Mouse (Mus musculus): ENCODE results near the gene Zfp106. TPM values are rescaled to one million over a fixed set of nuclear protein-coding genes. Genes with fewer than 3 reads are reported as not detected.
A peak's percentile ranks its signal among the peaks of the same experiment; 100 is the strongest.

Zfp106 gene
- total and polyA plus RNA-seq, 2 experiments from 2014 or later: 39.8 to 62.3 TPM

- ATAC-seq (ENCODE audit: low FRiP score) (no peak), DNase-seq (ENCODE audit: low spot score) (no peak)
- H3K27me3 ChIP-seq (ENCODE audit: insufficient read depth, low read length): no peaks in the 10 kb centered on the region
- TF ChIP-seq CTCF (IDR thresholded peaks at IDR 0.05): no peak
- H3K4me1 ChIP-seq (ENCODE audit: insufficient read depth, low read length): no peaks in the 10 kb centered on the region
- peaks cover 2% of the 10 kb centered on the region; the same call in 1 of the 2 replicates for H3K36me3 ChIP-seq (ENCODE audit: insufficient read depth, low read length)
- WGBS: 82% methylated on average over 3 of the region's 3 CpGs
- H3K4me2 ChIP-seq (ENCODE audit: low read depth, low read length, poor library complexity, severe bottlenecking): no peak overlapping the region
- no peaks in the 10 kb centered on the region for H3K9me3 ChIP-seq (ENCODE audit: low read length)
- H3K9ac ChIP-seq (replicated peaks; ENCODE audit: low read length, poor library complexity, severe bottlenecking): no peak overlapping the region
- no peak overlapping the region for H3K4me3 ChIP-seq (ENCODE audit: low read depth, low read length)
- no peak overlapping the region for H3K27ac ChIP-seq (ENCODE audit: low read depth, low read length)
These were observed 67.1 kb downstream of the Zfp106 start for GRCm38 (mm10) chr2:120496511-120496910.

- DNase-seq (ENCODE audit: low spot score) (no peak), ATAC-seq (ENCODE audit: low FRiP score) (no peak)
- Histone ChIP-seq H3K27me3 (ENCODE audit: insufficient read depth, low read length) (no peaks in the 10 kb centered on the region), H3K9ac (replicated peaks; ENCODE audit: low read length, poor library complexity, severe bottlenecking) (no peak overlapping the region), H3K9me3 (ENCODE audit: low read length) (no peaks in the 10 kb centered on the region), H3K36me3 (ENCODE audit: insufficient read depth, low read length) (no peaks in the 10 kb centered on the region), H3K27ac (ENCODE audit: low read depth, low read length) (no peak overlapping the region), H3K4me2 (ENCODE audit: low read depth, low read length, poor library complexity, severe bottlenecking) (no peak overlapping the region), H3K4me1 (ENCODE audit: insufficient read depth, low read length) (no peaks in the 10 kb centered on the region), H3K4me3 (ENCODE audit: low read depth, low read length) (no peak overlapping the region)
- 70% methylated on average over 4 of the region's 4 CpGs for WGBS
- no peak for TF ChIP-seq CTCF (IDR thresholded peaks at IDR 0.05)
These were observed 70.4 kb downstream of the Zfp106 start for GRCm38 (mm10) chr2:120493254-120493653.

DNA sequence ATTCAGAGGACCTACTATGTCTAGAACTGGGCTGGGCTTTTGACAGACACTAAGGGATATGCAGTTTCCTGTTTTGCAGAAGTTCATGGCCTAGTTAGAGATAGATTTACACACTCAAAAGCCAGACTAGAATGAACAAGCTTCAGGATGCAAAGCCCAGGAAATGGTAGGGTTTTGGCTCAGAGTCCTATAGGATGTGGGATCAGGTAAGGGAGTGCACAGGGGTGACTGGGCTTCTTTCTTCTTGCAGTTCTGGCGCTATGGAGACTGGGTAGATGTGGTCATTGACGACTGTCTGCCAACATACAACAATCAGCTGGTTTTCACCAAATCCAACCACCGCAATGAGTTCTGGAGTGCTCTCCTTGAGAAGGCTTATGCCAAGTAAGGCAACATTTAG is 79.4 kb downstream of the Zfp106 start:
- ATAC-seq (ENCODE audit: low FRiP score) (no peak), DNase-seq (ENCODE audit: low spot score) (no peak)
- H3K4me2 ChIP-seq (ENCODE audit: low read depth, low read length, poor library complexity, severe bottlenecking): no peak overlapping the region
- H3K4me1 ChIP-seq (ENCODE audit: insufficient read depth, low read length): no peaks in the 10 kb centered on the region
- no peaks in the 10 kb centered on the region for H3K36me3 ChIP-seq (ENCODE audit: insufficient read depth, low read length)
- no peaks in the 10 kb centered on the region for H3K27me3 ChIP-seq (ENCODE audit: insufficient read depth, low read length)
- H3K4me3 ChIP-seq (ENCODE audit: low read depth, low read length): no peak overlapping the region
- 88% methylated on average over 3 of the region's 3 CpGs for WGBS
- no peaks in the 10 kb centered on the region for H3K9me3 ChIP-seq (ENCODE audit: low read length)
- TF ChIP-seq CTCF (IDR thresholded peaks at IDR 0.05): no peak
- no peak overlapping the region for H3K9ac ChIP-seq (replicated peaks; ENCODE audit: low read length, poor library complexity, severe bottlenecking)
- H3K27ac ChIP-seq (ENCODE audit: low read depth, low read length): no peak overlapping the region

GRCm38 (mm10) chr2:120482506-120483389 is 80.9 kb downstream of the Zfp106 start:
- Histone ChIP-seq H3K4me3 (ENCODE audit: low read depth, low read length) (no peak overlapping the region), H3K4me1 (ENCODE audit: insufficient read depth, low read length) (no peaks in the 10 kb centered on the region), H3K27ac (ENCODE audit: low read depth, low read length) (no peak overlapping the region), H3K4me2 (ENCODE audit: low read depth, low read length, poor library complexity, severe bottlenecking) (no peak overlapping the region), H3K9ac (replicated peaks; ENCODE audit: low read length, poor library complexity, severe bottlenecking) (no peak overlapping the region), H3K9me3 (ENCODE audit: low read length) (no peaks in the 10 kb centered on the region), H3K36me3 (ENCODE audit: insufficient read depth, low read length) (no peaks in the 10 kb centered on the region), H3K27me3 (ENCODE audit: insufficient read depth, low read length) (no peaks in the 10 kb centered on the region)
- 78% methylated on average over 8 of the region's 8 CpGs for WGBS
- TF ChIP-seq CTCF (IDR thresholded peaks at IDR 0.05): no peak
- no peak for ATAC-seq (ENCODE audit: low FRiP score)
- no peak for DNase-seq (ENCODE audit: low spot score)

- 73% methylated on average over 8 of the region's 8 CpGs for WGBS
These were observed 81.7 kb downstream of the Zfp106 start for GRCm38 (mm10) chr2:120481921-120482320.

DNA sequence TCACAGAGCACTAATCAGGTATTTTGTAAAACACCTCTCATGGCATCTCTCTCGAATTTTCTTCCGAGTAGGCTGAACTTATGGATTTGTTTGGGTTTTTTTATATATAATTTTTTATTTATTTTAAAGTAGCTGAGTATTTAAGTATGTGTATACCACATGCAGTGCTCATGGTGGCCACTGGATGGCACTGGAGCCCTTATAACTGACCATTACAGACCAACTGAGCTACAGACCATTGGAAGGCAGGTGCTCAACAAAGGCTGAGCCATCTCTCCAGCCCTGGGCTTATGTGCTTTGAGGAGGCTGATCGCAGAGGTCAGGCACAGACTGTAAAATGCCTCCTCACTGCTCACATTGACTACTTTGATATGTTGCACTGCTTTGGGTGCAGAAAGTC is 85.0 kb downstream of the Zfp106 start:
- peak; percentile 66 for TF ChIP-seq CTCF (IDR thresholded peaks at IDR 0.05)
- WGBS: 54% methylated on average over 3 of the region's 3 CpGs
- no peak overlapping the region for H3K4me3 ChIP-seq (ENCODE audit: low read depth, low read length)
- no peak overlapping the region for H3K27ac ChIP-seq (ENCODE audit: low read depth, low read length)
- H3K4me1 ChIP-seq (ENCODE audit: insufficient read depth, low read length): no peaks in the 10 kb centered on the region
- H3K27me3 ChIP-seq (ENCODE audit: insufficient read depth, low read length): no peaks in the 10 kb centered on the region
- H3K4me2 ChIP-seq (ENCODE audit: low read depth, low read length, poor library complexity, severe bottlenecking): no peak overlapping the region
- no peak overlapping the region for H3K9ac ChIP-seq (replicated peaks; ENCODE audit: low read length, poor library complexity, severe bottlenecking)
- no peaks in the 10 kb centered on the region for H3K36me3 ChIP-seq (ENCODE audit: insufficient read depth, low read length)
- DNase-seq (ENCODE audit: low spot score): peak; percentile 66
- H3K9me3 ChIP-seq (ENCODE audit: low read length): peaks cover 3% of the 10 kb centered on the region; the same call in 1 of the 2 replicates
- no peak for ATAC-seq (ENCODE audit: low FRiP score)

More at GRCm38 (mm10) chr2:120481921-120482320, 81.7 kb downstream of the Zfp106 start:
- ATAC-seq (ENCODE audit: low FRiP score) (no peak), DNase-seq (ENCODE audit: low spot score) (no peak)
- H3K4me1 ChIP-seq (ENCODE audit: insufficient read depth, low read length): no peaks in the 10 kb centered on the region
- H3K27ac ChIP-seq (ENCODE audit: low read depth, low read length): no peak overlapping the region
- H3K27me3 ChIP-seq (ENCODE audit: insufficient read depth, low read length): no peaks in the 10 kb centered on the region
- no peak overlapping the region for H3K4me3 ChIP-seq (ENCODE audit: low read depth, low read length)
- H3K9ac ChIP-seq (replicated peaks; ENCODE audit: low read length, poor library complexity, severe bottlenecking): no peak overlapping the region
- H3K36me3 ChIP-seq (ENCODE audit: insufficient read depth, low read length): no peaks in the 10 kb centered on the region
- no peak for TF ChIP-seq CTCF (IDR thresholded peaks at IDR 0.05)
- no peak overlapping the region for H3K4me2 ChIP-seq (ENCODE audit: low read depth, low read length, poor library complexity, severe bottlenecking)
- H3K9me3 ChIP-seq (ENCODE audit: low read length): no peaks in the 10 kb centered on the region

Measured in midbrain, postnatal 0 days (tissue).